Mouse (Mus musculus) kidney, adult 2 months (tissue): Measurements from ENCODE around the gene Insl6.

ENCODE experiments used
- CTCF ChIP-seq: fragments of 200-500 bp; conservative IDR thresholded peaks from 2 replicates; pipeline ENCODE4 v1.5.1; 2011; ENCODE audit warnings: low read depth, mild to moderate bottlenecking, control low read depth, low read length, moderate library complexity, mixed read lengths; ENCODE audit not compliant: insufficient read depth, insufficient read length
- POLR2A ChIP-seq: fragments of 200-500 bp; IDR thresholded peaks from one replicate; pipeline ENCODE4 v1.6.1; 2011; ENCODE audit warnings: low read depth, low read length, control low read depth

GRCm38 (mm10) chr19:29297366-29297765 lies 27.8 kb downstream of the Insl6 start:
- no peak for TF ChIP-seq POLR2A
- no peak for TF ChIP-seq CTCF
